Mouse (Mus musculus): ENCODE results near the gene Rnase2b.
A peak's percentile ranks its signal among the peaks of the same experiment; 100 is the strongest.
"Not testable (repeated sequence)": the region's sequence is repeated elsewhere in the genome, so short reads cannot be mapped to it uniquely, and the experiment has no call there.

Gene Rnase2b

DNA sequence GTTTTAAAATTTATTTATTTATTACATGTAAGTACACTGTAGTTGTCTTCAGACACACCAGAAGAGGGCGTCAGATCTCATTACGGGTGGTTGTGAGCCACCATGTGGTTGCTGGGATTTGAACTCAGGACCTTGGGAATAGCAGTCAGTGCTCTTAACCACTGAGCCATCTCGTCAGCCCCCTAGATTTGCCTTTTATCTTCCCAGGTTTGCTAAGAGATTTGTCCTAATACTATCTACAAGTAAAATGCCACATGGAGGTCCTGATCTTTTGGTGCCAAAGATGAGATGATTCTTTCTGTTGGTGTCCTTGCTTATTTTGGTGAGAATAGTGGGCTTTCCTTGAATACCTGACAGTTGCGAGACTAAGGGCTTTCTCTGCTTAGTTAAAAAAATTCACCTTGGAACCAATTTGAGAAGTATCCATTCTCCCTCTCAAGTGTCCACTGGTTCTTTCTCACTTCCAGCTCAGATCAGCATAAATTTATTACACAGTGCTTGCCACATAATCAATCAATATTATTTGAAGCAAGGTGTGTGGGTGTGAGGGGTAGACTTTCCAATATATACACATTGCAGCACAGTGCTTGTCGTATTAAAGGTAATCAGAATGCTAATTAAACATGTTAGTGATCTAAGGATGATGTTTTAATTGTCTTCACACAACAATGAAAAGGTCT, 5.9 kb upstream of the Rnase2b start:
- no peak for DNase-seq

DNA sequence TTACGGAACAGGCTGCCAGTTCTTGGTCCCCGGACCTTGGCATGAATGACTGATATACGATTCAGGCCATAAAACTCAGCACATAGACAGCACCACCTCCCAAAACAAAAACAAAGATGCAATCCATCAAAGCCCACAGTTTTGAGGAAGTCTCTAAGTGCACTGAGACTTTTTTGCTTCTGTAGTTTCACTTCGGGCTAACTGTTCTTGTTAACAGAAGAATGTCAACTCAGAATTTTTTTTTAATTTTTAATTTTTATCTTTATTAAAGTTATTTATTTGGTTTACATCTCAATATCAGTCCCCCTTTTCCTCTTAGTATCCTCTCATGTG, 5.4 kb upstream of the Rnase2b start:
- DNase-seq: no peak

DNA sequence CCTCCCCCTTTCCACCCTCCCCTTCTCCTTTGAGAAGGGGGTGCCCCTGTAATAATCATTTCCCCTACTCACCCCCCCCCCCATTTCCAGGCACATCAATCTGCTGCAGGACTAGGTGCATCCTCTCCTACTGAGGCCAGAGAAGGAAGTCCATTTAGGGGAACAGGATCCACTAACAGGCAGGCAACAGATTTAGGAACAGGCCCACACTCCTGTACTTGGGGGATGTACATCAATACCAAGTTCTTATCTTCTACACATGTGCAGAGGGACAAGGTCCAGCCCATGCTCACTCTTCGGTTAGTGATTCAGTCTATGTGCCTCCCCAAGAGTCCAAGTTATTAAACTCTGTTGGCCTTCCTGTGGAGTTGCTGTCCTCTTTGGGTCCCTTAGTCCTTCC, 5.0 kb upstream of the Rnase2b start:
- no peak for DNase-seq

DNA sequence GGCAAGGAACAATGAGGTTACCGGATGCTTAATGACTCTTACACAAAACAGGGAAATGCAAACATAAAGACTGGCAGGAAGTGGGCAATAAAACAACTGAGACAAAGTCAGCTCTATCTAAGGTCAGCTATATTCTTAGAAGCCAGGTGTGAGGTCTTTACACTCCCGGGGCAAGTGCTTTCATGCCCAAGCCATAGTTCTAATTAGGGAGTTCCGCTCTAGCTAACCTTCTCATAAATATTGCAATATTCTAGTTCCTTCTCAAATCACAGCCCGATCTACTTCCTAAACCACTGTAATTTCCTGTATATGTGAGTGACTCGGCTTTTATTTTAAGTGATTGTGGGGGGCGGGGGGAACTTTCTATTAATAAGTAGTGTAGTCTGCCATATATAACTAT, 1.3 kb downstream of the Rnase2b start:
- DNase-seq: not testable (repeated sequence)

DNA sequence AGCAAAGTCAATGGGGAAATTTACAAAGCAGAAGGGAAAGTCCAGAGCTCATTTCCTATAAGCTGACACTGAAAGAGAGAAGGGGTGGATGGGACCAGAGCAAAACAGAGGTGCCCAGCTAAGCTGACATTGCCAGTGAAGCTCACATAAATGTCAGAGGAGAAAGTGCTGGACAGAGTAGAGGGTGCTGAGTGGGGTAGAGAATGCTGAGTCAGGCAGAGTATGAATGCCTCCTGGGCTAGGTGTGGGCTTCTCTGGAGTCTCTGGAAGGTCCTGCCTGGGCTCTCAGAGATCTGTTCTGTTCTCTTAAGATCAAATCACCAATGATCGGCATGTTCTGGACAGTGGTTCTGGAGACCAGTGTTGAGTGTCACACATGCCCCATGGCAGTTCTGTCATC, 3.4 kb downstream of the Rnase2b start:
- no peak for DNase-seq

DNA sequence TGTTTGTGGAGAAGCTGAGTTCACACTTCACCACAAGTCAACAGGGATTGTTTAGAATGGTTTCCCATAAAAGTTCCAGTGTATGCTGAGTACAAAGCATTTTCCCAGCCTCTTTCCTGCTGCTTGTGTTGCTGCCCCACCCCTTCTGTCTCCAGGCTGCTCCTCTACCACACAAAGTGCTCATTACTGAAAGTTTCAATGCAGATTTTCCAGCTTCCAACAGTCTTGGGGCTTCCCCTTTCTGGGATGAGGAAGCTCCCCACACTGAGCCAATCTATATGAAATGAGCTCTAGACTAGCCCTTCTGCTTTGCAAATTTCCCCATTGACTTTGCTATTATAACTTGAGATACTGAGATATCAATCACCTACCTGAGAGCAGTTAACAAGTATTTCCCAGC, 4.0 kb downstream of the Rnase2b start:
- DNase-seq: no peak

DNA sequence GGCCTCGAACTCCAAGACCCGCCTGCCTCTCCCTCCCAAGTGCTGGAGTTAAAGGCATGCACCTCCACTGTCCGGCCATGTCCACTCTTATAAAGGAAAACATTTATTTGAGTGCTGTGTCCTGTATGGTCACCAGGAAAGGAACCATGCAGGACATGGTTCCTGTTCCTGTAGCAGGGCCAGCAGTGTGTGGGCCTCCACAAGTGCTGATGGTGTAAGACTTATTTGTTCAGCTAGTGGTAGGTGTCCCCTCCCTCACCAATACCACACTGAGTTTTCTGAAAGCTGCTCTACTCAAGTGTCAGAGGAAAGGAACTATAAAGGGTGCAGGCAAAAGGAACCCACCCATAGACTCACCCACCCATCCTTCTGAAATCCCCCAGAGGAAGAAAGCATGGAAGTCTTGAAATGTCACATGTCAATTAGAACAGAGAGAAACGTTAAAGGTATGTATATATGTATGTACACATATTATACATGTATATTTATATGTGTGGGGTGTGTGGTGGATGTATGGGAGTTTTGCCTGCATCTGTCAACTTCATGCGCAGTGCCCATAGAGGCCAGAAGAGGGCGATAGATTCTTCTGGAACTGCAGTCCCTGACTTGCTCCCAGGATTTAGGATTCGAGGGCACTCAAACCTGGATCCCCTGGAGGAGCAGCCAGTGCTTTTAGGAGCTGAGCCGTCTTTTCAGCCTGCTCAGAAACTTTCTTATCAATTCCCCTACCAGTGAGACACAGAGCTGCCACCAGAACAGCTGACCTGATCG, 10.2 kb downstream of the Rnase2b start:
- peak; percentile 21 for DNase-seq

DNA sequence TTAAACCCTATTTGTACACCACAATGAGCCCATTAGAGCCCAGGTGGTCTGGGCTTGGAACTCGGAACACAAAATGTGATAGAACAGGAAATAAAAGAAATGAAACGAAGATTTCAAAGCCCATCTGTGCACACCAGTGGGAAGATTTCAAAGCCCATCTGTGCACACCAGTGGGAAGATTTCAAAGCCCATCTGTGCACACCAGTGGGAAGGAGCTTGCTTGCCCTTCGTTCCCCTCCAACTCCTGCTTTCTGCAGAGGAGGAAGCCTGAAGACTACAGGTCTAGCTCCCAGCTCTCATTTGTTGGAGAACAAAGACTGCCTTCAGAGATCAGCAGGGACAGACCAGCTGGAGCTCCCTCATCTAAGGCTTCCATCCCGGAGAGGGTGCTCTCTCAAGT, 10.9 kb downstream of the Rnase2b start:
- not testable (repeated sequence) for DNase-seq

DNA sequence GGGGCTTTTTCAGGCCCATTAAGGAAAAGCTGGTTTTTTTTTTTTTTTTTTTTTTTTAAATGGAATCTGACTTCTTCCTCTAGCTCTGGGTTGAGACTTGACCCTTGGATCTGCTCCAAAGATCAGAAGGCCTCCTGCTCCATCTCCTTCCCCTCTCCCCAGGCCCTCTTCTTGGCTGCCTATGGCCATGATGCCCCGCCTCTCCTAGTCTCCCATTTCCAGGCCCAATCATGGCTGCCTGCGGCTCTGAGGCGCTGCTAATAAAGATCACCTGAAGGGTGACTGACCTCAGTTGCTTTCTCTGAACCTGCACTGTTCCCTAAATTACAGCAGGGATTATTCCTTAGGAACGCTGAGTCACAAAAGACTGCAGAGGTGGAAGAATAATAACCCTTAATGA, 11.8 kb downstream of the Rnase2b start:
- DNase-seq: no peak

DNA sequence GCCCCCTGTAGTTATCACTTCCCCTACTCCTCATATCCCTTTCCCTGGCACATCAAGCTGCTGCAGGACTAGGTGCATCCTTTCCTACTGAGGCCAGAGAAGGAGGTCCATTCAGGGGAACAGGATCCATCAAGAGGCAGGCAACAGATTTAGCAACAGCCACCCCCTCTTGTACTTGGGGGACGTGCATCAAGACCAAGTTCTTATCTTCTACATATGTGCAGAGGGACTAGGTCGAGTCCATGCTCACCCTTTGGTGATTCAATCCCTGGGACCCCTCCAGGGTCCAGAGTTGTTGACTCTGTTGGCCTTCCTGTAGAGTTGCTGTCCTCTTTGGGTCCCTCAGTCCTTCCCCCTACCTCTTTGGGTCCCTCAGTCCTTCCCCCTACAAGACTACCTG, 19.0 kb downstream of the Rnase2b start:
- not testable (repeated sequence) for DNase-seq

DNA sequence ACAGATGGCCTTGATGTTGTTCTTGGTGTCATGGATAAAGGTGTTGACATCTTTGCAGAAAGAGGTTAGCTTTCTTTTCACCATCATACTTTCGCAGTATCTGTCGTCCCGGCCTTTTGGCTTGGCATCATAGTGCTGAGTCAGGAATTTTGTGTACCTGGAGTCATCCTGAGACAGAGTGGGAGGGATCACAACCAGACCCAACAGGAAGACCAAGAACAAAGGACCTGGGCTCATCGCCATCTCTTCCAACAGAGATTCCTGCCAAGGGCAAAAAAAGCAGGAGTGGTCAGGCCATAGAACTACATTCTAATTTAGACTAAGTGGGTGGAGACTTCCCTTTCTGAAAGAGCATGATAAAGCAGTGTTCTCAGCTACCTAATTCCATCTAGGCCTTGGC, 33.6 kb downstream of the Rnase2b start:
- no peak for DNase-seq

DNA sequence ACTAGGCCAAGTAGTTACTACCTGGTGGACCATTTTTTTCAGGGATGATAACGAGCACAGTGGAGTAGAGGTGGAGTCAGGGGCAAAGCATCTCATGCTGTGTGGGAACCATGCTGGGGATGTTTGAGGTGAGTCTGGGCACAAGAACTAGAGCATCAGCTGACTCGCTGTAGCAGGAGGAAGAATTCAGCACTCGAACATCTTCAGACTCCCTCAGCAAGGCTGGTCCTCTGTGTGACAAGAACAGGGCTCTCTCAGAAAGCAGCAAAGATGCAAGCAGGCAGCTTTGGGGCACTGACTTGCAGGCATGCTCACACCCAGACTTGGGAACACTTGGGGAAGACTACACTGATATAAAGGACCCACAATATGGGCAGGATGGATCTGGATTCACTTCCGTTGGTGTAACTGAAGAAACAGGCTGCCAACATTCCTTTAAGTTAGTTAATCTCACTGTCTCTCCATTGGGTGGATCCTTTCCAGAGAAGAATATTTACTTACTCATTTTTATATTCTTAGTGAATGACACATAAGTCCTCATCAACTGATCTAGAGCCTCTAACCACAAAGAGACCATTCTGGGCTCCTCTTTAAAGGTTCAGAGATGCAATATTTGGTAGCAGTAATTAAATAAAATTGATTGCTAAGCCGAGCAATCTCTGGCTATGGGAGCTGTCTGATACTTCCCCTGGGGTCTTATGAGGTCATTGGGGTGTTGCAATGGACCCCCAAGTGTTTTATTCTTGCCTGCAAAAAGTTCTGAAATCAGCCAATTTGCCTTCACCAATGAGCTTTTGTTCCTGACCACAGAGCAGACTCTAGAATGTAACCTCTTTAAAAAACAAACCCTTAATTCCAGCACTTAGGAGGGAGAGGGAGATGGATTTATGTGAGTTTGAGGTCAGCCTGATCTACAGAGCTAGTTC, 37.3 kb downstream of the Rnase2b start, which contains the start of gene Ang2:
TSS of gene Ang2 (minus strand) at position 51 of the 926 bp plus-strand sequence.
- DNase-seq: no peak

DNA sequence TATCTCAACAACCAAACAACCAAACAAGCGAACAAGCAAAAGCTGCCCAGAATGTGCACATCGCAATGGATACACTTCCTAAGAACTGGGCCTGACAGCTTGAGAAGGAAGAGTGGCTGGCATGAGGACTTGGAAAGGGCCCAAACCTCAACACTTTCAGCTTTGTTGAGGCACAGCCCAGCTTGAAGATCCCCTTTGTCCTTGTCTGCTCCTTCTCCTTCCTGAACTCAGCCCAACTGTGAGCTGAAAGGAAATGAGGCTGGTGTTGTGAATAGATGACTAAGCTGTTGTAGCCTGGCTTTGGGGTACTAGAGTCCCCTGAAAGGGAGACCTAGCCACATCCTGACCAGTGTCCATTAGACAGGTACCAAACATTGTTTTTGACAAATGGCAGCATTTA, 38.0 kb downstream of the Rnase2b start:
- no peak for DNase-seq

DNA sequence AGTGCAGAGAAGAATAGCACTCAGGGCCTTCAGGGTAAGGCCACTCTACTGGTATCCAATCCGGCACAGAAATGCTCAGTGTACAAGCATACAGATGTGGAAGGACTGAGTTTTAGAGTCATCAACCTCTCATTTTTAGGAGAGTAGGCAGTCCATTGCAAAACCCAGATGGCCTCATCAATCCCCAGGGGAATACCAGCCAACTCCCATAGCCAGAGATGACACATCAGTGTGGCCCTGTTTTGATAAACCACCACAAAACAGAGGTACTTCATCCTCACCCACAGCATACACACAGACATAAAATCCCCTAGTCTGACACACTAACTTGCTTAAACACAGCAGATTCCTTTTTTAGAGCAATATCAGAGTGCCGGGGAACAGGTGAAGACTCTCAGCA, 38.4 kb downstream of the Rnase2b start:
- DNase-seq: no peak

DNA sequence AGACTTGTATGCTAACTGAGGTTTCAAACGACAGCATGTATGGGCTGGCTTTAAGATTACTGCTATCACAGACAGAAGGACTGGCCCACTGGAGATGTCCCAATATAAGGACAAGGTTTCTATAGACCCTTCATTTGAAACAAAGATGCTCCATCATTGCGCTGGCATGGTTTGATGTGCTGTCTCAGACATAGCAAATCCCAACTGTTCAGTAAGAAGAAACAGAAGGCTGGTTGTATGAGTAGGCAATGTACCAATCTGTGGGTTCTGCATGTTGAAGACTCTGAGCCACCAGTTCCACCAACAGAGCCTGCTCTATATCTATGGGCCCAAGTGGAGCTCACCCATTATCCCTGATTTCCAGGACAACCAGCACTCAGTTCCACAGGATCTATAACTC, 41.1 kb downstream of the Rnase2b start, which contains the start of gene Ear14:
TSS of gene Ear14 (plus strand) at position 277 of the 400 bp plus-strand sequence.
- DNase-seq: no peak
